Mouse (Mus musculus): Measurements from ENCODE around the gene Ccnd2.

GRCm38 (mm10) chr6:127152106-127152951 is at the start of gene Ccnd2:
- no peak for TF ChIP-seq CTCF (IDR thresholded peaks at IDR 0.05; ENCODE audit: control insufficient read depth, insufficient read depth, insufficient read length)
- no peak for TF ChIP-seq MAX (IDR thresholded peaks at IDR 0.05)
- TF ChIP-seq MYOG (IDR thresholded peaks at IDR 0.05; ENCODE audit: control insufficient read depth, extremely low read depth, insufficient read length) = no peak

Measured in C2C12 (cell line).